Mouse (Mus musculus) A20 (cell line): ENCODE results near the gene Mfsd6.
"Not testable (repeated sequence)": the region's sequence is repeated elsewhere in the genome, so short reads cannot be mapped to it uniquely, and the experiment has no call there.

Experiments used
- DNase-seq: peaks from one replicate; pipeline ENCODE4 v3.0.0-alpha.2; 2011; ENCODE audit warnings: low read depth, low spot score

The Mfsd6 gene

GRCm38 (mm10) chr1:52708745-52709144, 18.5 kb downstream of the Mfsd6 start:
- no peak for DNase-seq

GRCm38 (mm10) chr1:52707030-52707429, 20.2 kb downstream of the Mfsd6 start:
- no peak for DNase-seq

- peak; percentile 12 for DNase-seq
These were observed 24.3 kb downstream of the Mfsd6 start for GRCm38 (mm10) chr1:52702738-52703491.

- DNase-seq: no peak
These were observed 25.3 kb downstream of the Mfsd6 start for GRCm38 (mm10) chr1:52701941-52702340.

GRCm38 (mm10) chr1:52694456-52694855, 32.8 kb downstream of the Mfsd6 start:
- not testable (repeated sequence) for DNase-seq

GRCm38 (mm10) chr1:52687636-52688035, 39.6 kb downstream of the Mfsd6 start:
- no peak for DNase-seq

GRCm38 (mm10) chr1:52683550-52683949, 43.7 kb downstream of the Mfsd6 start:
- DNase-seq: no peak

- DNase-seq: no peak
These were observed 50.6 kb downstream of the Mfsd6 start for GRCm38 (mm10) chr1:52676621-52677020.

- no peak for DNase-seq
These were observed 51.4 kb downstream of the Mfsd6 start for GRCm38 (mm10) chr1:52675561-52676551.

GRCm38 (mm10) chr1:52669931-52670330, 57.3 kb downstream of the Mfsd6 start:
- DNase-seq: no peak

GRCm38 (mm10) chr1:52668743-52669323, 58.4 kb downstream of the Mfsd6 start:
- no peak for DNase-seq

- no peak for DNase-seq
These were observed 64.0 kb downstream of the Mfsd6 start for GRCm38 (mm10) chr1:52663228-52663627.

- DNase-seq: no peak
These were observed 66.5 kb downstream of the Mfsd6 start for GRCm38 (mm10) chr1:52660765-52661164.

- DNase-seq: no peak
These were observed 67.0 kb downstream of the Mfsd6 start for GRCm38 (mm10) chr1:52660278-52660677.

- DNase-seq: no peak
These were observed 69.1 kb downstream of the Mfsd6 start for GRCm38 (mm10) chr1:52658160-52658559.

- peak; percentile 34 for DNase-seq
These were observed 72.1 kb downstream of the Mfsd6 start for GRCm38 (mm10) chr1:52655153-52655552.

- no peak for DNase-seq
These were observed 73.9 kb downstream of the Mfsd6 start for GRCm38 (mm10) chr1:52653366-52653765.

GRCm38 (mm10) chr1:52652601-52653253, 74.5 kb downstream of the Mfsd6 start:
- no peak for DNase-seq

- DNase-seq: no peak
These were observed 77.2 kb downstream of the Mfsd6 start for GRCm38 (mm10) chr1:52650066-52650465.

GRCm38 (mm10) chr1:52648153-52649027, 78.9 kb downstream of the Mfsd6 start:
- DNase-seq: peak; percentile 63

- no peak for DNase-seq
These were observed 86.5 kb downstream of the Mfsd6 start for GRCm38 (mm10) chr1:52640736-52641135.
